Mouse (Mus musculus): ENCODE results near the gene Tex14.

Gene Tex14

GRCm38 (mm10) chr11:87566501-87566900, 161.6 kb downstream of the Tex14 start, which contains the start of gene Gm11492:
Gm11492 (plus strand) TSS chr11:87566653.
- in situ Hi-C loops (cut with MboI; ENCODE audit: low sequenced_read_pairs) = no loop called here

- in situ Hi-C loops (cut with MboI; ENCODE audit: low sequenced_read_pairs) = no loop called here
Observed at GRCm38 (mm10) chr11:87568255-87568953, 163.5 kb downstream of the Tex14 start, which contains the start of gene Sept4. Sept4 (plus strand) TSS chr11:87568903.

- in situ Hi-C loops (cut with MboI; ENCODE audit: low sequenced_read_pairs) = no loop called here
Observed at GRCm38 (mm10) chr11:87570743-87571142, 165.9 kb downstream of the Tex14 start.

GRCm38 (mm10) chr11:87571361-87571950, 166.6 kb downstream of the Tex14 start:
- in situ Hi-C loops (cut with MboI; ENCODE audit: low sequenced_read_pairs) = no loop called here

- in situ Hi-C loops (cut with MboI; ENCODE audit: low sequenced_read_pairs) = no loop called here
Observed at GRCm38 (mm10) chr11:87573751-87574150, 168.9 kb downstream of the Tex14 start.

GRCm38 (mm10) chr11:87574520-87575180, 169.8 kb downstream of the Tex14 start:
- in situ Hi-C loops (cut with MboI; ENCODE audit: low sequenced_read_pairs) = no loop called here

GRCm38 (mm10) chr11:87577601-87578248, 172.9 kb downstream of the Tex14 start:
- in situ Hi-C loops (cut with MboI; ENCODE audit: low sequenced_read_pairs) = no loop called here

- in situ Hi-C loops (cut with MboI; ENCODE audit: low sequenced_read_pairs) = no loop called here
Observed at GRCm38 (mm10) chr11:87578249-87578962, 173.5 kb downstream of the Tex14 start.

- in situ Hi-C loops (cut with MboI; ENCODE audit: low sequenced_read_pairs) = no loop called here
Observed at GRCm38 (mm10) chr11:87578963-87579601, 174.2 kb downstream of the Tex14 start.

GRCm38 (mm10) chr11:87579713-87580112, 174.8 kb downstream of the Tex14 start:
- in situ Hi-C loops (cut with MboI; ENCODE audit: low sequenced_read_pairs) = no loop called here

- in situ Hi-C loops (cut with MboI; ENCODE audit: low sequenced_read_pairs) = no loop called here
Observed at GRCm38 (mm10) chr11:87580543-87581085, 175.7 kb downstream of the Tex14 start.

- in situ Hi-C loops (cut with MboI; ENCODE audit: low sequenced_read_pairs) = no loop called here
Observed at GRCm38 (mm10) chr11:87581161-87581865, 176.4 kb downstream of the Tex14 start.

- in situ Hi-C loops (cut with MboI; ENCODE audit: low sequenced_read_pairs) = no loop called here
Observed at GRCm38 (mm10) chr11:87581933-87582710, 177.3 kb downstream of the Tex14 start.

GRCm38 (mm10) chr11:87583291-87584034, 178.6 kb downstream of the Tex14 start:
- in situ Hi-C loops (cut with MboI; ENCODE audit: low sequenced_read_pairs) = no loop called here

- in situ Hi-C loops (cut with MboI; ENCODE audit: low sequenced_read_pairs) = no loop called here
Observed at GRCm38 (mm10) chr11:87584711-87585505, 180.0 kb downstream of the Tex14 start.

- in situ Hi-C loops (cut with MboI; ENCODE audit: low sequenced_read_pairs) = no loop called here
Observed at GRCm38 (mm10) chr11:87587211-87587874, 182.5 kb downstream of the Tex14 start.

GRCm38 (mm10) chr11:87589605-87590004, 184.7 kb downstream of the Tex14 start:
- in situ Hi-C loops (cut with MboI; ENCODE audit: low sequenced_read_pairs) = no loop called here

All from CH12F3 (cell line).